Mouse (Mus musculus): Measurements from ENCODE around the gene Gm17455.

The Gm17455 gene

GRCm38 (mm10) chr10:60399449-60399848 is at the start of gene Gm17455:
Gene Gm17455 (plus strand): TSS chr10:60399726.
- no peak for DNase-seq (ENCODE audit: low read depth in 1 of 2, low spot score in 2 of 2)

- DNase-seq (ENCODE audit: low read depth in 1 of 2, low spot score in 2 of 2) = no peak
These were observed 49.3 kb upstream of the Gm17455 start for GRCm38 (mm10) chr10:60350077-60350804.

- peak in 1 of 2 experiments; percentile 75 for DNase-seq (ENCODE audit: low read depth in 1 of 2, low spot score in 2 of 2)
These were observed 48.7 kb upstream of the Gm17455 start for GRCm38 (mm10) chr10:60350805-60351167.

- DNase-seq (ENCODE audit: low read depth in 1 of 2, low spot score in 2 of 2) = no peak
These were observed 48.3 kb upstream of the Gm17455 start for GRCm38 (mm10) chr10:60351248-60351647.

GRCm38 (mm10) chr10:60351761-60352455 is 47.6 kb upstream of the Gm17455 start:
- DNase-seq (ENCODE audit: low read depth in 1 of 2, low spot score in 2 of 2) = peak in 1 of 2 experiments; percentile 57

GRCm38 (mm10) chr10:60353241-60354002 is 46.1 kb upstream of the Gm17455 start:
- DNase-seq (ENCODE audit: low read depth in 1 of 2, low spot score in 2 of 2) = no peak

- no peak for DNase-seq (ENCODE audit: low read depth in 1 of 2, low spot score in 2 of 2)
These were observed 45.6 kb upstream of the Gm17455 start for GRCm38 (mm10) chr10:60354003-60354325.

- no peak for DNase-seq (ENCODE audit: low read depth in 1 of 2, low spot score in 2 of 2)
These were observed 44.4 kb upstream of the Gm17455 start for GRCm38 (mm10) chr10:60354881-60355677.

- DNase-seq (ENCODE audit: low read depth in 1 of 2, low spot score in 2 of 2) = no peak
These were observed 42.1 kb upstream of the Gm17455 start for GRCm38 (mm10) chr10:60357441-60357840.

- DNase-seq (ENCODE audit: low read depth in 1 of 2, low spot score in 2 of 2) = no peak
These were observed 41.6 kb upstream of the Gm17455 start for GRCm38 (mm10) chr10:60357901-60358300.

- DNase-seq (ENCODE audit: low read depth in 1 of 2, low spot score in 2 of 2) = no peak
These were observed 40.8 kb upstream of the Gm17455 start for GRCm38 (mm10) chr10:60358776-60359175.

GRCm38 (mm10) chr10:60361615-60362309 is 37.8 kb upstream of the Gm17455 start:
- no peak for DNase-seq (ENCODE audit: low read depth in 1 of 2, low spot score in 2 of 2)

GRCm38 (mm10) chr10:60362310-60362628 is 37.3 kb upstream of the Gm17455 start:
- no peak for DNase-seq (ENCODE audit: low read depth in 1 of 2, low spot score in 2 of 2)

- no peak for DNase-seq (ENCODE audit: low read depth in 1 of 2, low spot score in 2 of 2)
These were observed 36.1 kb upstream of the Gm17455 start for GRCm38 (mm10) chr10:60363426-60363825.

GRCm38 (mm10) chr10:60367145-60367544 is 32.4 kb upstream of the Gm17455 start:
- peak in 1 of 2 experiments; percentile 41 for DNase-seq (ENCODE audit: low read depth in 1 of 2, low spot score in 2 of 2)

GRCm38 (mm10) chr10:60367904-60368303 is 31.6 kb upstream of the Gm17455 start:
- no peak for DNase-seq (ENCODE audit: low read depth in 1 of 2, low spot score in 2 of 2)

GRCm38 (mm10) chr10:60369405-60369804 is 30.1 kb upstream of the Gm17455 start:
- DNase-seq (ENCODE audit: low read depth in 1 of 2, low spot score in 2 of 2) = no peak

- no peak for DNase-seq (ENCODE audit: low read depth in 1 of 2, low spot score in 2 of 2)
These were observed 29.4 kb upstream of the Gm17455 start for GRCm38 (mm10) chr10:60370098-60370497.

- no peak for DNase-seq (ENCODE audit: low read depth in 1 of 2, low spot score in 2 of 2)
These were observed 28.9 kb upstream of the Gm17455 start for GRCm38 (mm10) chr10:60370601-60371061.

- peak in 1 of 2 experiments; percentile 42 for DNase-seq (ENCODE audit: low read depth in 1 of 2, low spot score in 2 of 2)
These were observed 27.7 kb upstream of the Gm17455 start for GRCm38 (mm10) chr10:60371596-60372386.

Data from monocyte, adult 2 months (primary cell).